Comparison of ENCODE assay signal across 26 mouse cellular contexts in the genomic region with DNA sequence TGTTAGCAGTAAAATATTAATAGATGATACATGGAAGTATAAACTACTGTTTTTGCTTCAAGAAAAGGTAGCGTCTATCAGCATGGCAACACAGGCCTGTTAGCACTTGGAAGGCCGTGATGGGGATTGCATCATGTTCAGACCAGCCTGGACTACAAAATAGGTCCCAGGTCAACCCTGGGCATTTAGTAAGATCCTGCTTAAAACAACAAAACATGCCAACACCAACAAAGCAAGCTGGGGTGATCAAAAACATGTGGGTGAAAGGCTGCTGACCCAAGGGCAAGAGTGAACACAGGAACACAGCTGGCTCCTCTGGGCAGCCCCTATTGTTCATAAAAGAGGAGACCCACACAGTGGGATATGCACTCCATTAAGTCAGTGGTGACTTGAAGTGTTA. TPM values are rescaled to one million over a fixed set of nuclear protein-coding genes. Genes with fewer than 3 reads are reported as not detected.
DNase-seq lines count a peak whose midpoint lies in the region; ATAC-seq and TF ChIP-seq lines count a peak whose summit lies in the region.
"Had no signal": no experiment of that assay in that cellular context is flagged by ENCODE, and none has a peak within 500 bp of the region (broad histone marks: within the 10 kb centered on the region; RNA-seq: fewer than 3 reads in every experiment).

No protein-coding gene starts in this region.

- no peaks in the 10 kb centered on the region for H3K36me3 ChIP-seq in liver, postnatal 0 days (replicated peaks; ENCODE audit: insufficient read depth, low read length)
- 0 out of 2 replicates have a peak, but pooled peaks cover 3% of the 10 kb centered on the region for H3K36me3 ChIP-seq in liver, embryonic 12.5 days

- no peak overlapping the region for H3K4me2 ChIP-seq in liver, postnatal 0 days (ENCODE audit: low read depth, low read length)
- no peak overlapping the region for H3K4me2 ChIP-seq in liver, embryonic 12.5 days
- H3K4me2 ChIP-seq: heart, embryonic 12.5 days; heart, embryonic 15.5 days; hindbrain, embryonic 12.5 days; intestine, embryonic 15.5 days had no signal

- peak; percentile 85 for ATAC-seq in liver, postnatal 0 days
- ATAC-seq in liver, embryonic 12.5 days, result no peak
- ATAC-seq: forebrain, embryonic 14.5 days; forebrain, postnatal 0 days; hindbrain, embryonic 16.5 days; intestine, embryonic 15.5 days had no signal

- no peaks in the 10 kb centered on the region for H3K9me3 ChIP-seq in liver, postnatal 0 days (ENCODE audit: low read length)
- no peaks in the 10 kb centered on the region for H3K9me3 ChIP-seq in liver, embryonic 12.5 days (replicated peaks)
- H3K9me3 ChIP-seq: heart, embryonic 12.5 days; heart, embryonic 15.5 days; hindbrain, embryonic 12.5 days; intestine, embryonic 15.5 days had no signal

- intact Hi-C loops in heart, postnatal 25 days (cut with DNase I), result no loop called here

- no peak overlapping the region for H3K9ac ChIP-seq in liver, postnatal 0 days (replicated peaks)
- H3K9ac ChIP-seq in liver, embryonic 12.5 days, result no peak overlapping the region
- H3K9ac ChIP-seq: forebrain, postnatal 0 days; heart, embryonic 12.5 days; heart, embryonic 15.5 days; hindbrain, embryonic 12.5 days; intestine, embryonic 15.5 days had no signal

- no peak for TF ChIP-seq EP300 in liver, postnatal 0 days (IDR thresholded peaks at IDR 0.05; ENCODE audit: low read depth)

- DNase-seq in adrenal gland, postnatal 10 days, result peak; percentile 53
- DNase-seq in adrenal gland, adult 8-10 months, result no peak
- peak; percentile 83 for DNase-seq in heart, adult 11 months
- no peak for DNase-seq in heart, postnatal 25 days (ENCODE audit: low spot score)
- no peak for DNase-seq in liver, postnatal 0 days
- peak; percentile 87 for DNase-seq in fat pad, adult 2 months (ENCODE audit: extremely low read depth, low read depth, low spot score)
- no peak for DNase-seq in spleen, postnatal 10 days (ENCODE audit: low spot score in 2 of 2)
- DNase-seq: B cell, adult 2 months; cerebellum, adult 2 months; cerebellum, adult 9-11 months; cerebellum, postnatal 25 days; embryo, embryonic 11 days; forebrain, postnatal 0 days; gastrocnemius, adult 2 months; gastrocnemius, postnatal 14 days; heart, postnatal 10 days; heart, postnatal 4 days; kidney, adult 11 months; kidney, adult 8-10 months had no signal

- WGBS in liver, postnatal 0 days (ENCODE audit: insufficient replicate concordance), result 62% methylated on average over 2 of the region's 2 CpGs
- 64% methylated on average over 2 of the region's 2 CpGs for WGBS in liver, embryonic 12.5 days (ENCODE audit: insufficient replicate concordance)

- no peak for TF ChIP-seq CTCF in liver, postnatal 0 days (IDR thresholded peaks at IDR 0.05; ENCODE audit: low read depth)

- no peaks in the 10 kb centered on the region for H3K27me3 ChIP-seq in liver, postnatal 0 days (ENCODE audit: insufficient read depth, low read length)
- no peaks in the 10 kb centered on the region; the same call in 1 of the 2 replicates for H3K27me3 ChIP-seq in liver, embryonic 12.5 days (replicated peaks)
- H3K27me3 ChIP-seq: heart, embryonic 12.5 days; heart, embryonic 15.5 days; hindbrain, embryonic 12.5 days; intestine, embryonic 15.5 days had no signal

- H3K4me1 ChIP-seq in liver, postnatal 0 days (ENCODE audit: insufficient read depth), result no peaks in the 10 kb centered on the region
- H3K4me1 ChIP-seq in liver, embryonic 12.5 days, result no peaks in the 10 kb centered on the region
- H3K4me1 ChIP-seq: heart, embryonic 12.5 days; hindbrain, embryonic 12.5 days; intestine, embryonic 15.5 days had no signal

- H3K4me3 ChIP-seq in liver, postnatal 0 days (ENCODE audit: low read depth, low read length), result no peak overlapping the region
- no peak overlapping the region for H3K4me3 ChIP-seq in liver, embryonic 12.5 days
- H3K4me3 ChIP-seq: gastrocnemius, adult 2 months; heart, embryonic 12.5 days; heart, embryonic 15.5 days; hindbrain, embryonic 12.5 days; intestine, embryonic 15.5 days had no signal

- H3K27ac ChIP-seq in liver, postnatal 0 days (ENCODE audit: low read depth), result no peak overlapping the region
- H3K27ac ChIP-seq in liver, embryonic 12.5 days, result no peak overlapping the region
- H3K27ac ChIP-seq: gastrocnemius, adult 2 months; heart, embryonic 15.5 days; hindbrain, embryonic 12.5 days; intestine, embryonic 15.5 days had no signal

RNA-seq across cellular contexts. Expression of a gene that starts 44.9 kb away (rescaled TPM):
- 1 to 10 TPM; 9.3 to 10.0 TPM for total RNA-seq in adrenal gland, postnatal 10 days (2021)
- total RNA-seq in adrenal gland, adult 8-10 months (2022), result 10 to 100 TPM in 2 of 4 experiments, 1 to 10 TPM in 2; 6.2 to 16.7 (median 11.0) TPM
- total RNA-seq in heart, postnatal 25 days (2021), result 1 to 10 TPM; 3.6 to 3.9 TPM
- 0.50 and 0.94 TPM in 2 replicates for polyA plus RNA-seq in liver, postnatal 0 days (2015; fragmentation: Nextera tagmentation; extraction: Ambion mirVana)
- 0.57 and 0.72 TPM in 2 replicates for polyA plus RNA-seq in liver, embryonic 12.5 days (2016; fragmentation: Nextera tagmentation; extraction: Ambion mirVana)

RNA-seq across cellular contexts. Expression of a gene that starts 45.5 kb away (rescaled TPM):
- 10 to 100 TPM; 52.7 to 57.7 TPM for total RNA-seq in adrenal gland, postnatal 10 days (2021)
- total RNA-seq in adrenal gland, adult 8-10 months (2022), result 10 to 100 TPM; 49.0 to 61.9 (median 53.7) TPM
- total RNA-seq in heart, postnatal 25 days (2021), result 10 to 100 TPM; 22.4 to 25.0 TPM
- polyA plus RNA-seq in liver, postnatal 0 days (2015; fragmentation: Nextera tagmentation; extraction: Ambion mirVana), result 17.2 and 21.3 TPM in 2 replicates
- polyA plus RNA-seq in liver, embryonic 12.5 days (2016; fragmentation: Nextera tagmentation; extraction: Ambion mirVana), result 42.0 and 44.8 TPM in 2 replicates

Comparison
In these comparisons a context has a peak if more than half of its experiments do, and no peak if none do; other contexts are left out.
1. DNase-seq: peak in adrenal gland, postnatal 10 days (single experiment), heart, adult 11 months (single experiment) and fat pad, adult 2 months (single experiment); none in adrenal gland, adult 8-10 months (single experiment), heart, postnatal 25 days (single experiment), liver, postnatal 0 days (single experiment) and spleen, postnatal 10 days (0 of 2).